Mouse (Mus musculus): Measurements from ENCODE around the gene Dpf3.

- TF ChIP-seq POLR2A (IDR thresholded peaks at IDR 0.05; ENCODE audit: low read depth, low read length) (no peak), CTCF (IDR thresholded peaks at IDR 0.05; ENCODE audit: extremely low read depth, insufficient read depth, insufficient read length, insufficient replicate concordance) (no peak)
These were observed 137.8 kb downstream of the Dpf3 start for GRCm38 (mm10) chr12:83349736-83350135.
